Mouse (Mus musculus) liver, embryonic 14.5 days (tissue): ENCODE data around the gene Suds3. TPM values are rescaled to one million over a fixed set of nuclear protein-coding genes. Genes with fewer than 3 reads are reported as not detected.

ENCODE experiments used
- ATAC-seq: fragments of 200-750 bp; cut with Nextera tagmentation; 2 replicates; pipeline ENCODE4 v1.8.0; 2017; ENCODE audit warnings: moderate number of reproducible peaks, mild to moderate bottlenecking, moderate library complexity; ENCODE audit not compliant: insufficient read depth
- DNase-seq, 3 experiments: peaks; one replicate each; pipeline ENCODE4 v3.0.0-alpha.2; 2012 to 2013; ENCODE audit warnings: low read depth in 3 of 3, low spot score in 3 of 3
- H3K27ac ChIP-seq: fragments of 300-500 bp; sonication (generic); 2 replicates; pipeline ENCODE4 v1.5.1; 2014; ENCODE audit warnings: moderate library complexity, mild to moderate bottlenecking, control low read depth, inconsistent platforms
- H3K27me3 ChIP-seq: fragments of 300-500 bp; sonication (generic); 2 replicates; pipeline ENCODE4 v1.6.1; 2014; ENCODE audit warnings: mild to moderate bottlenecking, low read length, moderate library complexity; ENCODE audit not compliant: control insufficient read depth, insufficient read depth
- H3K36me3 ChIP-seq: fragments of 300-500 bp; sonication (generic); replicated peaks from 2 replicates; pipeline ENCODE4 v1.6.1; 2014; ENCODE audit warnings: low read depth; ENCODE audit not compliant: control insufficient read depth, insufficient read depth
- H3K4me1 ChIP-seq, 2 experiments: fragments of 200-500 bp in 1 of 2; fragments of 300-500 bp in 1 of 2; sonication (generic) in 1 of 2; replicated peaks; 2 replicates each; pipeline ENCODE4 v1.6.1; 2012 to 2014; ENCODE audit warnings: antibody characterized with exemption in 1 of 2, inconsistent platforms in 1 of 2, low read length in 1 of 2; ENCODE audit not compliant: control insufficient read depth in 2 of 2, insufficient read depth in 2 of 2
- H3K4me2 ChIP-seq: fragments of 300-500 bp; sonication (generic); 2 replicates; pipeline ENCODE4 v1.6.1; 2014; ENCODE audit warnings: low read depth, mild to moderate bottlenecking, control low read depth, moderate library complexity
- H3K4me3 ChIP-seq, 2 experiments: fragments of 200-500 bp in 1 of 2; fragments of 300-500 bp in 1 of 2; sonication (generic) in 1 of 2; 2 replicates each; pipeline ENCODE4 v1.5.1; 2012 to 2014; ENCODE audit warnings: low read depth in 2 of 2, low read length in 2 of 2, mild to moderate bottlenecking in 2 of 2, control low read depth in 1 of 2, inconsistent platforms in 1 of 2, moderate library complexity in 1 of 2; ENCODE audit not compliant: insufficient read depth in 1 of 2
- H3K9ac ChIP-seq: fragments of 300-500 bp; sonication (generic); replicated peaks from 2 replicates; pipeline ENCODE4 v1.6.1; 2014; ENCODE audit warnings: mild to moderate bottlenecking, control low read depth, moderate library complexity
- H3K9me3 ChIP-seq: fragments of 300-500 bp; sonication (generic); 2 replicates; pipeline ENCODE4 v1.6.1; 2016; ENCODE audit warnings: low read length, mixed read lengths; ENCODE audit not compliant: control insufficient read depth
- CTCF ChIP-seq: IDR thresholded peaks from 2 replicates; pipeline ENCODE4 v1.5.1; 2016; ENCODE audit warnings: antibody characterized with exemption, low read depth, control low read depth
- EP300 ChIP-seq: IDR thresholded peaks from 2 replicates; pipeline ENCODE4 v1.6.1; 2016; ENCODE audit warnings: antibody characterized with exemption, low read depth
- WGBS: fragments of 180-500 bp; shearing (Covaris S2); extraction: QIAGEN DNeasy Blood & Tissue Kit; methylation state at CpG from one replicate; pipeline ENCODE4 v1.1.7; 2014; ENCODE audit not compliant: insufficient replicate concordance; 5-methylcytosine and 5-hydroxymethylcytosine counted together
- polyA plus RNA-seq, 2 experiments: library from polyadenylated mRNA; depleted of rRNA in 1 of 2; stranded (reverse) in 1 of 2; unstranded in 1 of 2; fragments of >200 nt; fragmentation: Nextera tagmentation in 1 of 2; extraction: Ambion mirVana in 1 of 2; gene quantifications; 2 replicates each; pipeline versions ENCODE4 v1.2.1 to v1.2.3; 2012 to 2014

Gene Suds3
- polyA plus RNA-seq, 2 experiments = 19.8 to 22.7 TPM

GRCm38 (mm10) chr5:117150068-117150467 lies 34.2 kb upstream of the Suds3 start:
- DNase-seq (no peak), ATAC-seq (no peak)
- no peak overlapping the region for H3K27ac ChIP-seq
- H3K27me3 ChIP-seq = no peaks in the 10 kb centered on the region
- TF ChIP-seq EP300 (no peak), CTCF (no peak)
- H3K4me3 ChIP-seq = no peak overlapping the region
- peaks cover 12% of the 10 kb centered on the region in 2 experiments; a peak in 3 of 4 replicates for H3K4me1 ChIP-seq
- H3K4me2 ChIP-seq = no peak overlapping the region
- peaks cover 5% of the 10 kb centered on the region for H3K9me3 ChIP-seq
- H3K9ac ChIP-seq = no peak overlapping the region
- H3K36me3 ChIP-seq = peaks cover 28% of the 10 kb centered on the region
- 48% methylated on average over 5 of the region's 5 CpGs for WGBS

- Histone ChIP-seq H3K27me3 (no peaks in the 10 kb centered on the region), H3K9me3 (peaks cover 5% of the 10 kb centered on the region), H3K4me2 (peak overlapping the region; percentile 18; the same call in 1 of the 2 replicates), H3K4me3 (no peak overlapping the region), H3K36me3 (peaks cover 31% of the 10 kb centered on the region), H3K27ac (no peak overlapping the region; the same call in 1 of the 2 replicates), H3K9ac (no peak overlapping the region), H3K4me1 (peaks cover 12 to 14% of the 10 kb centered on the region in 2 experiments; a peak in 3 of 4 replicates)
- TF ChIP-seq EP300 (peak; percentile 54), CTCF (no peak)
- peak; percentile 50; the same call in 1 of the 2 replicates for ATAC-seq
- 26% methylated on average over 16 of the region's 16 CpGs for WGBS
- no peak for DNase-seq
These were observed 33.4 kb upstream of the Suds3 start for GRCm38 (mm10) chr5:117149054-117149942.

- no peak overlapping the region for H3K4me3 ChIP-seq
- no peak overlapping the region for H3K27ac ChIP-seq
- TF ChIP-seq CTCF (peak; percentile 58), EP300 (no peak)
- peaks cover 25% of the 10 kb centered on the region for H3K36me3 ChIP-seq
- WGBS = 86% methylated on average over 16 of the region's 16 CpGs
- H3K4me1 ChIP-seq = peaks cover 12 to 29% of the 10 kb centered on the region in 2 experiments; a peak in 3 of 4 replicates
- H3K9me3 ChIP-seq = peaks cover 5% of the 10 kb centered on the region
- H3K9ac ChIP-seq = no peak overlapping the region
- DNase-seq = no peak
- ATAC-seq = no peak
- H3K27me3 ChIP-seq = no peaks in the 10 kb centered on the region
- H3K4me2 ChIP-seq = no peak overlapping the region
These were observed 31.5 kb upstream of the Suds3 start for GRCm38 (mm10) chr5:117147187-117148095.

GRCm38 (mm10) chr5:117146165-117146564 lies 30.3 kb upstream of the Suds3 start:
- DNase-seq = no peak
- Histone ChIP-seq H3K4me2 (no peak overlapping the region), H3K9me3 (peaks cover 5% of the 10 kb centered on the region), H3K9ac (no peak overlapping the region), H3K4me3 (no peak overlapping the region), H3K36me3 (peaks cover 12% of the 10 kb centered on the region), H3K27me3 (no peaks in the 10 kb centered on the region), H3K27ac (no peak overlapping the region), H3K4me1 (peaks cover 12 to 32% of the 10 kb centered on the region in 2 experiments; a peak in 3 of 4 replicates)
- no peak for ATAC-seq
- TF ChIP-seq CTCF (no peak), EP300 (no peak)

GRCm38 (mm10) chr5:117143721-117144135 lies 27.8 kb upstream of the Suds3 start:
- H3K9me3 ChIP-seq = peaks cover 5% of the 10 kb centered on the region
- peaks cover 10% of the 10 kb centered on the region for H3K36me3 ChIP-seq
- no peak overlapping the region for H3K4me3 ChIP-seq
- 44% methylated on average over 9 of the region's 9 CpGs for WGBS
- no peak for DNase-seq
- H3K27me3 ChIP-seq = no peaks in the 10 kb centered on the region
- no peak overlapping the region for H3K9ac ChIP-seq
- H3K27ac ChIP-seq = no peak overlapping the region
- ATAC-seq = 0 out of 2 replicates have a peak, but pooled peaks have one; percentile 14
- no peak for TF ChIP-seq EP300
- peak; percentile 94 for TF ChIP-seq CTCF
- peaks cover 21 to 45% of the 10 kb centered on the region in 2 experiments for H3K4me1 ChIP-seq
- H3K4me2 ChIP-seq = no peak overlapping the region
